Mouse (Mus musculus) cortical plate, adult 2 months (tissue): ENCODE measurements around the gene Dnmt3l.

Source experiments
- CTCF ChIP-seq: fragments of 200-500 bp; IDR thresholded peaks from 2 replicates; pipeline ENCODE4 v1.5.1; 2011; ENCODE audit warnings: mild to moderate bottlenecking, control low read depth, low read length; ENCODE audit not compliant: insufficient read depth; ENCODE audit errors: extremely low read depth
- POLR2A ChIP-seq: fragments of 200-500 bp; IDR thresholded peaks from 2 replicates; pipeline ENCODE4 v1.6.1; 2011; ENCODE audit warnings: mild to moderate bottlenecking, low read length, control low read depth; ENCODE audit not compliant: insufficient read depth; ENCODE audit errors: extremely low read depth

GRCm38 (mm10) chr10:78042096-78042495 is 349 bp downstream of the Dnmt3l start:
- TF ChIP-seq CTCF (no peak), POLR2A (no peak)
